Mouse (Mus musculus) heart, embryonic 11.5 days (tissue): ENCODE results near the gene Ndufa6. TPM values are rescaled to one million over a fixed set of nuclear protein-coding genes. Genes with fewer than 3 reads are reported as not detected.
A peak's percentile ranks its signal among the peaks of the same experiment; 100 is the strongest.
"Not testable (repeated sequence)": the region's sequence is repeated elsewhere in the genome, so short reads cannot be mapped to it uniquely, and the experiment has no call there.

Experiments
- ATAC-seq: fragments of 200-750 bp; cut with Nextera tagmentation; replicated peaks from 2 replicates; pipeline ENCODE4 v1.8.0; 2017; ENCODE audit warnings: moderate library complexity; ENCODE audit not compliant: insufficient number of reproducible peaks, low FRiP score, low TSS enrichment
- H3K27ac ChIP-seq: fragments of 300-500 bp; sonication (generic); 2 replicates; pipeline ENCODE4 v1.5.1; 2014; ENCODE audit warnings: mild to moderate bottlenecking, low read depth, low read length
- H3K27me3 ChIP-seq: fragments of 300-500 bp; sonication (generic); 2 replicates; pipeline ENCODE4 v1.6.1; 2014; ENCODE audit warnings: mild to moderate bottlenecking, low read length, mixed read lengths; ENCODE audit not compliant: control insufficient read depth, insufficient read depth
- H3K36me3 ChIP-seq: fragments of 300-500 bp; sonication (generic); 2 replicates; pipeline ENCODE4 v1.6.1; 2014; ENCODE audit warnings: mild to moderate bottlenecking, low read length, moderate library complexity, mixed read lengths; ENCODE audit not compliant: control insufficient read depth, insufficient read depth
- H3K4me1 ChIP-seq: fragments of 300-500 bp; sonication (generic); 2 replicates; pipeline ENCODE4 v1.6.1; 2014; ENCODE audit warnings: low read length; ENCODE audit not compliant: control insufficient read depth, insufficient read depth
- H3K4me2 ChIP-seq: fragments of 300-500 bp; sonication (generic); 2 replicates; pipeline ENCODE4 v1.6.1; 2014; ENCODE audit warnings: mild to moderate bottlenecking, moderate library complexity
- H3K4me3 ChIP-seq: fragments of 300-500 bp; sonication (generic); 2 replicates; pipeline ENCODE4 v1.5.1; 2014; ENCODE audit warnings: low read depth, low read length
- H3K9ac ChIP-seq: fragments of 300-500 bp; sonication (generic); 2 replicates; pipeline ENCODE4 v1.6.1; 2014; ENCODE audit warnings: mild to moderate bottlenecking, low read depth, low read length, moderate library complexity
- H3K9me3 ChIP-seq: fragments of 300-500 bp; sonication (generic); replicated peaks from 2 replicates; pipeline ENCODE4 v1.6.1; 2016; ENCODE audit warnings: low read length; ENCODE audit not compliant: control insufficient read depth
- WGBS: fragments of 180-500 bp; shearing (Covaris S2); extraction: QIAGEN DNeasy Blood & Tissue Kit; methylation state at CpG from one replicate; pipeline ENCODE4 v1.1.7; 2014; ENCODE audit not compliant: insufficient replicate concordance; 5-methylcytosine and 5-hydroxymethylcytosine counted together
- polyA plus RNA-seq: library from polyadenylated mRNA; unstranded; fragments of >200 nt; fragmentation: Nextera tagmentation; extraction: Ambion mirVana; gene quantifications from 2 replicates; pipeline ENCODE4 v1.2.1, GENCODE M21; 2014

The Ndufa6 gene
- 462 and 487 TPM in 2 replicates for polyA plus RNA-seq

DNA sequence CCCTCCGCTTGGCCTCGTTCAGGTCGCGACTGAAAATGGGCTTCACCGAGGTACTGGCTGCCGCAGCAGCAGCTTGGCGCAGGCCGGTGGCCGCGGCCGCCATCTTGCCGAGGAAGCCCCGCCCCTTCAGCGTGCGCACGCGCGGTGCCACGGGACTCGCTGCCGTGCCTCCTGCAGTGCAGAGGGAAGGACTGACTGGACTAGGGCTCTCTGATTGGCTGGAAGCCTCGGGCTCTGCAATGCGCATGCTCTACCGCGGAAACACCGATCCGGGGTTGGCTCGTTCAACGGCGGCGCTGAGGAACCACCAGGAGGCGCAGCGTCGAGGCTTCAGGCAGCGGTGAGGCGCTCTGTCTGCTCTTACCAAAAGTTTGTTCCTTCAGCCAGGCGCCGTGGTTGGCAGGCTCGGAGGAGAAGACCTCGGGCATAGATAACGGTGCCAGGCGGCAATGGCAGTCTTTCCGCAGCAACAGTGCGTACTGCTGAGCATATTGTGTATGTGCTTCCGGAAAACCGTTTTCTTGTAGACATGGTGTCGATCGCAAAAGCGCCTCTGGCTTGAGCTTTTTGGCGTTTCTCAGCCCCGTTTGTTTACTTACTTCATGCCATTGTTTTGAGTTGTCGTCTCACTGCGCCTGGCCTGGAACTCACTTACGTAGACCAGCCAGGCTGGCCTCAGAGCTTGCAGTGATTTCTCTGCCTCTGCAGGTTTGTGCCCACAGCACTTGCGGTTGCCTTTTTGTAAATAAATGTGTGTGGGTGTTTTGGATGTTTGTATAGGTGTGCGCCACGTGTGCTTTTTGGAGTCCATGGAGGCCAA, at the start of gene Ndufa6:
TSS of gene Ndufa6 (minus strand) at position 197 of the 820 bp plus-strand sequence.
- Histone ChIP-seq H3K27me3 (no peaks in the 10 kb centered on the region), H3K9ac (peak within 1 kb of the TSS; percentile 99), H3K4me1 (peaks cover 14% of the 10 kb centered on the region; the same call in 1 of the 2 replicates), H3K4me2 (peak within 1 kb of the TSS; percentile 88), H3K36me3 (peaks cover 14% of the 10 kb centered on the region), H3K27ac (peak within 1 kb of the TSS; percentile 85), H3K4me3 (peak within 1 kb of the TSS; percentile 95), H3K9me3 (no peaks in the 10 kb centered on the region)
- ATAC-seq: peak; percentile 97
- 2% methylated on average over 57 of the region's 57 CpGs for WGBS

DNA sequence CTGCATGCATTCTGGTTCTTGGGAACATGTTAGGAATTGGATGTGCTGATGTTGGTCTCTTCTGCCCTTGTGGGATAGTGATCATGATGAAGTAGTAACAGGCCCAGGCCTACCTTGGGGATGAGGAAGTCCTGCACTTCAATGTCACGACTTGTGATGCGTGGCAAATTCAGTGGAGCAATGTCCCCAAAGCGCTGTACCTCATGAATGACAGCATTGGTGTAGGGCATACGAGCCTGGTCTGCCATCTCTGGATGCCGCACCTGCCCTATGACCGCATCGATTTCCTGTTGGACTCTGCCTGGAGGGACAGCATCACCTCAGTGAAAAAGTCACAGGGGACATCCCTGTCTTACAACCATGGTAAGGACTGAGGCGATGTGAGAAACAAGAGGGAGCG, 49.5 kb upstream of the Ndufa6 start:
- no peak overlapping the region for H3K4me2 ChIP-seq
- H3K9ac ChIP-seq: no peak overlapping the region
- no peaks in the 10 kb centered on the region for H3K36me3 ChIP-seq
- 84% methylated on average over 9 of the region's 9 CpGs for WGBS
- no peaks in the 10 kb centered on the region for H3K9me3 ChIP-seq
- no peak overlapping the region for H3K4me3 ChIP-seq
- no peaks in the 10 kb centered on the region for H3K4me1 ChIP-seq
- no peak for ATAC-seq
- H3K27me3 ChIP-seq: no peaks in the 10 kb centered on the region
- no peak overlapping the region for H3K27ac ChIP-seq

DNA sequence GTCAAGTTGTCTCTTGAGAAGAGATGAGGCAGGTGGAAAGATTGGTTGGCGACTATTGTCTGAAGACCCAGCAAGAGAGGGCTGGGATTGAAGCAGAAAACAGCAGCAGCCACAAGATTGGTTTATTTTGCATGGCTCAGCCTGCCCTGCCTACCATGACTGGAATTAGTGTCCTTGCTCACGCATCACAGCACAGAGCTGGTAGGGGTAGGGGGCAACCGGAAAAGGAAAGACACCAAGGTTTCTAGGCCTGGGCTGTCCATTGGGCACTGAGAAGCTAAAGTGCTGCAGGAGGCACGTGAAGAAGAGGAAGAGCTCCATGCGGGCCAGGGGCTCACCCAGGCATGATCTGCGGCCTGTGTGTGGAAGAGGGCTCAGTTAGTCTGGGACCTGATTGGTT, 48.6 kb upstream of the Ndufa6 start:
- Histone ChIP-seq H3K9me3 (no peaks in the 10 kb centered on the region), H3K27me3 (no peaks in the 10 kb centered on the region), H3K4me1 (no peaks in the 10 kb centered on the region), H3K36me3 (no peaks in the 10 kb centered on the region), H3K9ac (no peak overlapping the region), H3K27ac (no peak overlapping the region), H3K4me3 (no peak overlapping the region), H3K4me2 (no peak overlapping the region)
- ATAC-seq: no peak
- WGBS: 73% methylated on average over 6 of the region's 6 CpGs

DNA sequence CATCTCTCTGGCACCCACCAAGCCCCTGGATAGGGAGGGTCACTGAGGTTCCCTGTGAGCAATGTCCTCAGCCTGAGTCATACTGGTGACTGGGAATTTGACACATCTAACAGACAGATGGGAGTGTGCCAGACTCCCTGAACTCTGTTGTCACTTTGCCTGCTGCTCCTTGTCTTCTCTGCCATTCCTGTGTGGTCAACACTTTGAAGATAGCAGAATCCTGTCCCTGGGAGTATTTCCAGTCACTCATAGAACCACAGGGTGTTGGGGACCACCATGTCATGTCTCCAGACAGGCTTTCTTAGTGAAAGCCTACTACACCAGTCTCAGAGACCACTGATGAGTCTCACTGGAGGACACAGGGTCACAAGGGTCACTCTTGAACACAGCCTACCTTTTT, 48.0 kb upstream of the Ndufa6 start:
- no peak overlapping the region for H3K9ac ChIP-seq
- no peak overlapping the region for H3K27ac ChIP-seq
- H3K4me2 ChIP-seq: no peak overlapping the region
- no peak overlapping the region for H3K4me3 ChIP-seq
- no peaks in the 10 kb centered on the region for H3K27me3 ChIP-seq
- H3K9me3 ChIP-seq: no peaks in the 10 kb centered on the region
- no peaks in the 10 kb centered on the region for H3K4me1 ChIP-seq
- no peaks in the 10 kb centered on the region for H3K36me3 ChIP-seq
- no peak for ATAC-seq

DNA sequence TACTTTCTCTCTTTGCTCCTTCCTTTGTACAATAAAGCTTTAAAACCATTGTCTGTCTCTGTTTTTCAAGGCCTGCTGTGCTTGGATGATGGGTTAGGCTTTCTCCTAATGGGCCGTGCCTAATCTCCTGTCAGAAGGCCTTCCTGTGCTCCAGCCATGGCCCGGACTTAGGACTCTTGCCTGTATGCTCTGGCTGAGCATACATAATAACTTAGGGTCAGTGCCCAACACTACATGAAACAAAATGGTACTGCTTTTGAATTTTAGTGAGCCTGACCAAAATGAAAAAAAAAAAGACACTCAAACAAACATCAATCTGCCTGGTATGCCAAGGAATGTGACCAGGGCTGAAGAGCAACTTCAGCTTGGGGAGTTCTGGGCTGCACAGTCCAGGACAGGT, 47.4 kb upstream of the Ndufa6 start:
- Histone ChIP-seq H3K9me3 (no peaks in the 10 kb centered on the region), H3K4me3 (no peak overlapping the region), H3K27ac (no peak overlapping the region), H3K9ac (no peak overlapping the region), H3K36me3 (no peaks in the 10 kb centered on the region), H3K4me2 (no peak overlapping the region), H3K27me3 (no peaks in the 10 kb centered on the region), H3K4me1 (no peaks in the 10 kb centered on the region)
- WGBS: 72% methylated on average over 2 of the region's 2 CpGs
- ATAC-seq: no peak

DNA sequence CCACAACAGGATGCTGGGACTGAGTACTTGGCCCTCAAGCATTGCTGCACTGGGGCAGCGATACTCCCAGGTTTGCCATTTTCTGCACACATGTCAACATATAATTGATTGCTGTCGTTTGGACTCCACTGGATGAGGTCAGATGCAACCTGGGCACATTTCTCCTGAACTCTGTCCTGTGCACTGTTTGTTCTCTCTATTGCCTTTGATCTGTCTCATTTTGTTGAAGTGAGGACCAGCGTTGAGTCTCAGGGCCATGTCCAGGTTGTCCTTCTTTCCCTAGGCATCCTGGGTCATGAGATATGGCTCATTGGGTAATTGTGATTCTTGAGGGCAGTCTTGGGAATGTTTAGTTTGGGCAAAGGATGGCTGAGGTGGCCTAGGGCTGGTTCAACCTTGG, 41.8 kb upstream of the Ndufa6 start:
- not testable (repeated sequence) for H3K27ac ChIP-seq, H3K9me3 ChIP-seq, H3K4me1 ChIP-seq, H3K27me3 ChIP-seq, H3K4me2 ChIP-seq, H3K36me3 ChIP-seq, H3K4me3 ChIP-seq, H3K9ac ChIP-seq, ATAC-seq
- 79% methylated on average over 3 of the region's 3 CpGs for WGBS

DNA sequence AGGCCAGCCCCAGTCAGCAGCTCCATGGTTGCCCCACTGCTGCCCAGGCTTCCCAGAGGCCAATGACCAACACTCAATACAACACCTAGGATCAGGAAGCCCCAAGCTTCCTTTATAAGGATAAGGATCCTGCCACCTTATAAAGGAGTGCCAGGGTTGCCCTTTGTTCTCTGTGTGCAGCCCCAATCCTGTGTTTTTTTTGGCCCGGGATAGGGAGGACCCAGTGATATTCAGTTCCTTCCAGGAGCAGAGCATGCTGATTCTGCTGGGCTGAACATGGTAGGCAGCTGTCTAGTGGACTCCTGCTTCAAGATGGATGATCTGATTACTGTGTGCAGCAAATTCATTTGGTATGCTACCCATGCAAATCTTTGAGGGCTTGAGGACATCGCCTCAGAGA, 39.8 kb upstream of the Ndufa6 start, which contains the start of gene Cyp2d11:
TSS of gene Cyp2d11 (minus strand) at position 101 of the 400 bp plus-strand sequence.
- WGBS: 76% methylated on average over 2 of the region's 2 CpGs
- H3K27ac ChIP-seq, H3K9ac ChIP-seq, H3K4me3 ChIP-seq, H3K4me2 ChIP-seq, H3K4me1 ChIP-seq, H3K27me3 ChIP-seq, H3K9me3 ChIP-seq, ATAC-seq, H3K36me3 ChIP-seq: not testable (repeated sequence)

DNA sequence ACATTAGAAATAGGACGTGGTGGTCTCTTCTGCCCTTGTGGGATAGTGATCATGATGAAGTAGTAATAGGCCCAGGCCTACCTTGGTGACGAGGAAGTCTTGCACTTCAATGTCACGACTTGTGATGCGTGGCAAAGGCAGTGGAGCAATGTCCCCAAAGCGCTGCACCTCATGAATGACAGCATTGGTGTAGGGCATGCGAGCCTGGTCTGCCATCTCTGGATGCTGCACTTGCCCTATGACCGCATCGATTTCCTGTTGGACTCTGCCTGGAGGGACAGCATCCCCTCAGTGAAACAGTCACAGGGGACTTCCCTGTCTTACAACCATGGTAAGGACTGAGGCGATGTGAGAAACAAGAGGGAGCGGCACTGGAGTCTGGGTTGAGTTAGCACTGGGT, 35.8 kb upstream of the Ndufa6 start:
- WGBS: 78% methylated on average over 10 of the region's 10 CpGs
- not testable (repeated sequence) for H3K4me1 ChIP-seq, H3K9me3 ChIP-seq, H3K4me2 ChIP-seq, H3K27me3 ChIP-seq, ATAC-seq, H3K4me3 ChIP-seq, H3K9ac ChIP-seq, H3K36me3 ChIP-seq, H3K27ac ChIP-seq

DNA sequence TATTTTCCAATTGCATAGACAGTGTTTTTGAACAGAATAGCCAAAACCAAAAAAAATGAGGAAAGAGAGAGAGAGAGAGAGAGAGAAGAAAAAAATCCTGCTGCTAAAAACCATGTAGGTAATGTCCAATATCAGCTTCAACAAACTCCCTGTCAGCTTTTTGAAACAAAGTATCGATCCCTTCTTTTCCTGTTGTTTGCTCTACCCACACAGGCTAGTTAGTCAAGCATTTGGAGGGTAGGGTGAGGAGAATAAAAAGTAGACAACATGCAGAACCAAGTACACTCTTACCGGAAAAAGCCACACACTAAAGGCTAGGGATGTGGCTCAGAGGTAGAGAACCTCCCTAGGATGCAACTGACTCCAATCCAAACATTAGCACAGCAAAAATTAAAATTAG, 31.6 kb upstream of the Ndufa6 start:
- Histone ChIP-seq H3K9me3 (no peaks in the 10 kb centered on the region), H3K27me3 (no peaks in the 10 kb centered on the region), H3K4me1 (peaks cover 3% of the 10 kb centered on the region), H3K27ac (no peak overlapping the region), H3K4me3 (no peak overlapping the region), H3K9ac (no peak overlapping the region), H3K36me3 (no peaks in the 10 kb centered on the region), H3K4me2 (no peak overlapping the region)
- ATAC-seq: no peak
- 81% methylated on average over 2 of the region's 2 CpGs for WGBS
